Comparison of ENCODE assay signal across 26 mouse cellular contexts in the genomic region with DNA sequence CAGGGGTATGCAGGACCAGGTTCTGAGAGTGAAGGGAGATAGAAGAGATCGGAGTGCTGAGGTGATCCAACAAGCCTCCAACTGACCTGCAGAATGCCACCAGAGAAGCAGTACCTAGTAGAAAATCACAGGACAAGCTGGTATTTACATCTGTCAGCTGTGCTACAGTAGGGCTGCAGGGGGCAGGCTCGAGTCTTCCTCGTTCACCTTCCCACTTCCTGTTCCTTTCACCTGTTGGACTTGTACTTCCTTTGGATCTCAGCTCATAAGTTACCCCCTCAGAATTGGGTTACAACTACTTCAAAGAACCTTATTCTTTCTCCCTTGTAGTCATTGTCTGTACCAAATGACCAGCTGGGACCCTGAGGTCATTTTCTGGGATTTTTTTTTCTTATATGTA. TPM values are rescaled to one million over a fixed set of nuclear protein-coding genes. Genes with fewer than 3 reads are reported as not detected.
A peak's percentile ranks its signal among the peaks of the same experiment; 100 is the strongest.
DNase-seq lines count a peak whose midpoint lies in the region; ATAC-seq and TF ChIP-seq lines count a peak whose summit lies in the region.
"Had no signal": no experiment of that assay in that cellular context is flagged by ENCODE, and none has a peak within 500 bp of the region (broad histone marks: within the 10 kb centered on the region; RNA-seq: fewer than 3 reads in every experiment).

No protein-coding gene starts in this region.

- no peaks in the 10 kb centered on the region for H3K79me2 ChIP-seq in CH12.LX (replicated peaks; ENCODE audit: control insufficient read depth, extremely low read depth, insufficient read depth, poor library complexity, severe bottlenecking)

- in situ Hi-C loops in CH12.LX (cut with MboI; ENCODE audit: low pct_ligation_motif_present, low pct_unique_long_range_greater_than_20kb, low sequenced_read_pairs) = loop anchor here (10.0 kb wide), 1 partner anchor 131 kb away; no protein-coding TSS in a partner anchor

- H3K4me3 ChIP-seq in liver, postnatal 0 days (ENCODE audit: low read depth, low read length) = no peak overlapping the region
- H3K4me3 ChIP-seq in liver, embryonic 11.5 days (ENCODE audit: low read depth, low read length) = no peak overlapping the region
- H3K4me3 ChIP-seq in CH12.LX (replicated peaks in 1 of 3; ENCODE audit: low read depth in 2 of 3, low read length in 2 of 3, poor library complexity in 1 of 3) = no peak overlapping the region
- no peak overlapping the region for H3K4me3 ChIP-seq in midbrain, postnatal 0 days (ENCODE audit: low read depth, low read length)
- H3K4me3 ChIP-seq: embryonic facial prominence, embryonic 13.5 days; erythroblast, embryonic 14.5 days; forebrain, embryonic 12.5 days; limb, embryonic 10.5 days; neural tube, embryonic 12.5 days had no signal

- peak; percentile 45 for TF ChIP-seq RAD21 in CH12.LX (IDR thresholded peaks at IDR 0.05; ENCODE audit: low read depth, low read length)

- no peaks in the 10 kb centered on the region for H3K4me1 ChIP-seq in liver, postnatal 0 days (ENCODE audit: insufficient read depth)
- no peaks in the 10 kb centered on the region for H3K4me1 ChIP-seq in liver, embryonic 11.5 days (replicated peaks; ENCODE audit: control insufficient read depth, insufficient read depth, low read length)
- no peaks in the 10 kb centered on the region; a peak in 1 of 4 replicates for H3K4me1 ChIP-seq in CH12.LX (ENCODE audit: control insufficient read depth in 1 of 2, insufficient read depth in 2 of 2)
- no peaks in the 10 kb centered on the region for H3K4me1 ChIP-seq in midbrain, postnatal 0 days (ENCODE audit: insufficient read depth, low read length)
- H3K4me1 ChIP-seq: embryonic facial prominence, embryonic 13.5 days; forebrain, embryonic 12.5 days; limb, embryonic 10.5 days; neural tube, embryonic 12.5 days had no signal

- no peaks in the 10 kb centered on the region for H3K36me3 ChIP-seq in liver, postnatal 0 days (replicated peaks; ENCODE audit: insufficient read depth, low read length)
- no peaks in the 10 kb centered on the region for H3K36me3 ChIP-seq in liver, embryonic 11.5 days (ENCODE audit: control insufficient read depth, insufficient read depth, low read length)
- no peaks in the 10 kb centered on the region for H3K36me3 ChIP-seq in CH12.LX (replicated peaks in 1 of 2; ENCODE audit: control insufficient read depth in 1 of 2, insufficient read depth in 1 of 2, low read length in 1 of 2)
- H3K36me3 ChIP-seq in midbrain, postnatal 0 days (ENCODE audit: insufficient read depth, low read length) = no peaks in the 10 kb centered on the region
- H3K36me3 ChIP-seq: embryonic facial prominence, embryonic 13.5 days; forebrain, embryonic 12.5 days; limb, embryonic 10.5 days; neural tube, embryonic 12.5 days had no signal

- TF ChIP-seq CTCF in liver, postnatal 0 days (IDR thresholded peaks at IDR 0.05; ENCODE audit: low read depth) = 0 out of 2 replicates have a peak, but pooled peaks have one; percentile 8
- peak; percentile 21 to 69; a peak in 2 of 4 replicates for TF ChIP-seq CTCF in CH12.LX (conservative IDR thresholded peaks at IDR 0.05 in 1 of 2, IDR thresholded peaks at IDR 0.05 in 1 of 2; ENCODE audit: low read depth in 2 of 2, low read length in 2 of 2)
- no peak for TF ChIP-seq CTCF in midbrain, postnatal 0 days (IDR thresholded peaks at IDR 0.05)

- no peak overlapping the region for H3K27ac ChIP-seq in liver, postnatal 0 days (ENCODE audit: low read depth)
- H3K27ac ChIP-seq in liver, embryonic 11.5 days (ENCODE audit: low read depth, low read length) = no peak overlapping the region
- no peak overlapping the region for H3K27ac ChIP-seq in CH12.LX (ENCODE audit: insufficient read depth, low read depth)
- no peak overlapping the region for H3K27ac ChIP-seq in midbrain, postnatal 0 days (ENCODE audit: low read depth, low read length)
- H3K27ac ChIP-seq: embryonic facial prominence, embryonic 13.5 days; forebrain, embryonic 12.5 days; hindbrain, embryonic 14.5 days; limb, embryonic 10.5 days; neural tube, embryonic 12.5 days had no signal

- DNase-seq in liver, postnatal 0 days = no peak
- no peak for DNase-seq in liver, embryonic 11.5 days (ENCODE audit: low spot score)
- DNase-seq in A20 (ENCODE audit: low read depth, low spot score) (peak; percentile 7), CH12.LX (ENCODE audit: extremely low read depth) (peak; percentile 21), ZHBTc4 (ENCODE audit: low read depth, low spot score) (peak; percentile 20)
- no peak for DNase-seq in midbrain, postnatal 0 days (ENCODE audit: low spot score)
- DNase-seq: adrenal gland, postnatal 25 days; cerebellum, adult 8-10 months; cerebellum, postnatal 36 days; embryo, embryonic 11 days; heart, postnatal 36 days; kidney, postnatal 4 days; liver; lung, postnatal 36 days; midbrain, embryonic 14.5 days; retina, postnatal 1 day; right cerebral cortex, postnatal 4 days had no signal

- dilution Hi-C loops in CH12.LX (cut with MboI; ENCODE audit: extremely low pct_ligation_motif_present, extremely low pct_unique_long_range_greater_than_20kb, low sequenced_read_pairs) = no loop called here

- H3K27me3 ChIP-seq in liver, postnatal 0 days (ENCODE audit: insufficient read depth, low read length) = no peaks in the 10 kb centered on the region
- H3K27me3 ChIP-seq in liver, embryonic 11.5 days (replicated peaks; ENCODE audit: control insufficient read depth, insufficient read depth, low read length) = no peaks in the 10 kb centered on the region
- H3K27me3 ChIP-seq in CH12.LX (replicated peaks) = no peaks in the 10 kb centered on the region
- no peaks in the 10 kb centered on the region for H3K27me3 ChIP-seq in midbrain, postnatal 0 days (ENCODE audit: insufficient read depth, low read length)
- H3K27me3 ChIP-seq: embryonic facial prominence, embryonic 13.5 days; forebrain, embryonic 12.5 days; neural tube, embryonic 12.5 days had no signal

- no peak overlapping the region for H3K9ac ChIP-seq in liver, postnatal 0 days (replicated peaks)
- H3K9ac ChIP-seq in liver, embryonic 11.5 days (ENCODE audit: low read depth, low read length) = no peak overlapping the region
- H3K9ac ChIP-seq in CH12.LX (ENCODE audit: insufficient read depth, low read depth) = no peak overlapping the region
- H3K9ac ChIP-seq in midbrain, postnatal 0 days (replicated peaks; ENCODE audit: low read length, poor library complexity, severe bottlenecking) = no peak overlapping the region
- H3K9ac ChIP-seq: embryonic facial prominence, embryonic 13.5 days; forebrain, embryonic 12.5 days; hindbrain, embryonic 14.5 days; neural tube, embryonic 12.5 days had no signal

- no peak overlapping the region for H3K4me2 ChIP-seq in liver, postnatal 0 days (ENCODE audit: low read depth, low read length)
- H3K4me2 ChIP-seq in liver, embryonic 11.5 days = no peak overlapping the region
- H3K4me2 ChIP-seq in CH12.LX (ENCODE audit: insufficient read depth, low read depth, poor library complexity, severe bottlenecking) = no peak overlapping the region
- H3K4me2 ChIP-seq in midbrain, postnatal 0 days (ENCODE audit: low read depth, low read length, poor library complexity, severe bottlenecking) = no peak overlapping the region
- H3K4me2 ChIP-seq: embryonic facial prominence, embryonic 13.5 days; forebrain, embryonic 12.5 days; hindbrain, embryonic 14.5 days; neural tube, embryonic 12.5 days had no signal

- TF ChIP-seq EP300 in liver, postnatal 0 days (IDR thresholded peaks at IDR 0.05; ENCODE audit: low read depth) = no peak
- no peak for TF ChIP-seq EP300 in CH12.LX (IDR thresholded peaks at IDR 0.05; ENCODE audit: low read length)

- WGBS in liver, postnatal 0 days (ENCODE audit: insufficient replicate concordance) = 63% methylated on average over 3 of the region's 3 CpGs
- 70% methylated on average over 3 of the region's 3 CpGs for WGBS in liver, embryonic 11.5 days
- WGBS in midbrain, postnatal 0 days = 76% methylated on average over 3 of the region's 3 CpGs

- no peak for TF ChIP-seq POLR2A in CH12.LX (IDR thresholded peaks at IDR 0.05; ENCODE audit: low read depth, low read length)

- H3K9me3 ChIP-seq in liver, postnatal 0 days (ENCODE audit: low read length) = no peaks in the 10 kb centered on the region
- H3K9me3 ChIP-seq in liver, embryonic 11.5 days (ENCODE audit: control insufficient read depth, low read length) = no peaks in the 10 kb centered on the region
- no peaks in the 10 kb centered on the region for H3K9me3 ChIP-seq in CH12.LX (replicated peaks; ENCODE audit: low read length)
- H3K9me3 ChIP-seq in midbrain, postnatal 0 days (ENCODE audit: low read length) = no peaks in the 10 kb centered on the region
- H3K9me3 ChIP-seq: embryonic facial prominence, embryonic 13.5 days; forebrain, embryonic 12.5 days; limb, embryonic 10.5 days; neural tube, embryonic 12.5 days had no signal

- ATAC-seq in liver, postnatal 0 days = no peak
- no peak for ATAC-seq in liver, embryonic 11.5 days (replicated peaks; ENCODE audit: low FRiP score)
- no peak for ATAC-seq in megakaryocyte, adult 5-6 weeks (ENCODE audit: poor library complexity, severe bottlenecking)
- no peak for ATAC-seq in midbrain, postnatal 0 days (ENCODE audit: low FRiP score)

TF ChIP-seq in CH12.LX, 34 proteins besides CTCF, POLR2A, EP300 and RAD21:
- no peak for TF ChIP-seq TBP (conservative IDR thresholded peaks at IDR 0.05; ENCODE audit: low read depth, low read length)
- peak; percentile 61 for TF ChIP-seq SMC3 (IDR thresholded peaks at IDR 0.05; ENCODE audit: low read depth, low read length)
- TF ChIP-seq NRF1 (IDR thresholded peaks at IDR 0.05; ENCODE audit: low read depth, low read length) = no peak
- no peak for TF ChIP-seq RCOR1 (conservative IDR thresholded peaks at IDR 0.05; ENCODE audit: low read depth, low read length)
- no peak for TF ChIP-seq MAZ (IDR thresholded peaks at IDR 0.05; ENCODE audit: low read depth, low read length)
- TF ChIP-seq CHD2 (IDR thresholded peaks at IDR 0.05; ENCODE audit: low read length) = no peak
- no peak for TF ChIP-seq MEF2A (IDR thresholded peaks at IDR 0.05; ENCODE audit: borderline replicate concordance, low read depth, low read length)
- no peak for TF ChIP-seq E2F4 (IDR thresholded peaks at IDR 0.05; ENCODE audit: insufficient replicate concordance, low read depth, low read length)
- TF ChIP-seq ELF1 (IDR thresholded peaks at IDR 0.05; ENCODE audit: low read depth, low read length) = peak; percentile 73

RNA-seq across cellular contexts. Expression of a gene that starts 47.4 kb away (rescaled TPM):
- polyA plus RNA-seq in liver, postnatal 0 days (2015; fragmentation: Nextera tagmentation; extraction: Ambion mirVana) = not detected in 2 replicates
- 0.32 and 0.97 TPM in 2 replicates for polyA plus RNA-seq in liver, embryonic 11.5 days (2014; fragmentation: Nextera tagmentation; extraction: Ambion mirVana)
- total RNA-seq in CH12.LX (2012; rRNA removed) (not detected in 2 replicates), CH12.LX (2014; rRNA removed) (not detected in 2 replicates)
- polyA plus RNA-seq in CH12.LX (2012; ENCODE audit: insufficient read length, low read depth) = not detected in 2 replicates
- total RNA-seq in megakaryocyte, adult 5-6 weeks (2015) = not detected in 2 replicates
- 0.18 TPM in 1 of 2 replicates, not detected in the other for total RNA-seq in megakaryocyte, adult 5-6 weeks (2017)
- total RNA-seq in midbrain, postnatal 0 days (2014; rRNA removed) = 1.3 and 1.7 TPM in 2 replicates
- polyA plus RNA-seq in midbrain, postnatal 0 days (2015; fragmentation: Nextera tagmentation; extraction: Ambion mirVana) = 0.73 and 0.76 TPM in 2 replicates
- total RNA-seq: megakaryocyte-erythroid progenitor cell, adult 5-6 weeks had no signal
- polyA plus RNA-seq: erythroblast, embryonic 14.5 days; liver, embryonic 16.5 days had no signal

Comparison
In these comparisons a context has a peak if more than half of its experiments do, and no peak if none do; other contexts are left out.
1. DNase-seq: peak in A20 (single experiment), CH12.LX (single experiment) and ZHBTc4 (single experiment); none in liver, postnatal 0 days (single experiment), liver, embryonic 11.5 days (single experiment) and midbrain, postnatal 0 days (single experiment).